Mouse (Mus musculus) neural tube, embryonic 12.5 days (tissue): ENCODE measurements around the gene AC124108.1. TPM values are rescaled to one million over a fixed set of nuclear protein-coding genes. Genes with fewer than 3 reads are reported as not detected.

ENCODE experiments used
- ATAC-seq: fragments of 200-750 bp; cut with Nextera tagmentation; 2 replicates; pipeline ENCODE4 v1.8.0; 2017; ENCODE audit warnings: low read depth, mild to moderate bottlenecking, moderate TSS enrichment, moderate library complexity; ENCODE audit not compliant: low FRiP score
- H3K27ac ChIP-seq: fragments of 300-500 bp; sonication (generic); 2 replicates; pipeline ENCODE4 v1.5.1; 2016
- H3K27me3 ChIP-seq: fragments of 300-500 bp; sonication (generic); replicated peaks from 2 replicates; pipeline ENCODE4 v1.6.1; 2016; ENCODE audit warnings: mild to moderate bottlenecking
- H3K36me3 ChIP-seq: fragments of 300-500 bp; sonication (generic); 2 replicates; pipeline ENCODE4 v1.6.1; 2016; ENCODE audit warnings: mild to moderate bottlenecking
- H3K4me1 ChIP-seq: fragments of 300-500 bp; sonication (generic); 2 replicates; pipeline ENCODE4 v1.6.1; 2016
- H3K4me2 ChIP-seq: fragments of 300-500 bp; sonication (generic); replicated peaks from 2 replicates; pipeline ENCODE4 v1.6.1; 2016; ENCODE audit warnings: mild to moderate bottlenecking
- H3K4me3 ChIP-seq: fragments of 300-500 bp; sonication (generic); 2 replicates; pipeline ENCODE4 v1.5.1; 2016
- H3K9ac ChIP-seq: fragments of 300-500 bp; sonication (generic); 2 replicates; pipeline ENCODE4 v1.6.1; 2016; ENCODE audit warnings: mild to moderate bottlenecking
- H3K9me3 ChIP-seq: fragments of 300-500 bp; sonication (generic); 2 replicates; pipeline ENCODE4 v1.6.1; 2016; ENCODE audit warnings: mild to moderate bottlenecking
- WGBS: fragments of 180-500 bp; shearing (Covaris S2); methylation state at CpG from one replicate; pipeline ENCODE4 v1.1.7; 2016; 5-methylcytosine and 5-hydroxymethylcytosine counted together
- polyA plus RNA-seq: library from polyadenylated mRNA; unstranded; fragments of >200 nt; fragmentation: Nextera tagmentation; extraction: Ambion mirVana; gene quantifications from 2 replicates; pipeline ENCODE4 v1.2.1, GENCODE M21; 2016

AC124108.1 gene
- polyA plus RNA-seq, 1 experiment from 2014 or later = 3.0 TPM

- H3K36me3 ChIP-seq = peaks cover 3% of the 10 kb centered on the region; the same call in 1 of the 2 replicates
- peaks cover 14% of the 10 kb centered on the region for H3K4me1 ChIP-seq
- no peaks in the 10 kb centered on the region for H3K9me3 ChIP-seq
- no peak overlapping the region for H3K4me3 ChIP-seq
- H3K4me2 ChIP-seq = no peak overlapping the region
- ATAC-seq = no peak
- no peak overlapping the region for H3K27ac ChIP-seq
- WGBS = 83% methylated on average over 3 of the region's 3 CpGs
- no peak overlapping the region for H3K9ac ChIP-seq
- 0 out of 2 replicates have a peak, but pooled peaks cover 9% of the 10 kb centered on the region for H3K27me3 ChIP-seq
These were observed 15.6 kb downstream of the AC124108.1 start for GRCm38 (mm10) chr1:132206828-132207227.

GRCm38 (mm10) chr1:132208154-132208553, 16.9 kb downstream of the AC124108.1 start:
- H3K9me3 ChIP-seq = no peaks in the 10 kb centered on the region
- no peak overlapping the region for H3K4me3 ChIP-seq
- H3K4me1 ChIP-seq = peaks cover 26% of the 10 kb centered on the region
- 14% methylated on average over 4 of the region's 4 CpGs for WGBS
- H3K4me2 ChIP-seq = no peak overlapping the region
- no peak for ATAC-seq
- peaks cover 3% of the 10 kb centered on the region; the same call in 1 of the 2 replicates for H3K36me3 ChIP-seq
- no peak overlapping the region for H3K27ac ChIP-seq
- H3K9ac ChIP-seq = no peak overlapping the region
- H3K27me3 ChIP-seq = 0 out of 2 replicates have a peak, but pooled peaks cover 9% of the 10 kb centered on the region

- peaks cover 31% of the 10 kb centered on the region for H3K4me1 ChIP-seq
- no peak overlapping the region for H3K27ac ChIP-seq
- H3K9me3 ChIP-seq = no peaks in the 10 kb centered on the region
- H3K27me3 ChIP-seq = 0 out of 2 replicates have a peak, but pooled peaks cover 9% of the 10 kb centered on the region
- H3K9ac ChIP-seq = no peak overlapping the region; the same call in 1 of the 2 replicates
- ATAC-seq = no peak
- H3K4me2 ChIP-seq = no peak overlapping the region
- H3K4me3 ChIP-seq = no peak overlapping the region
- peaks cover 2% of the 10 kb centered on the region; the same call in 1 of the 2 replicates for H3K36me3 ChIP-seq
- 45% methylated on average over 10 of the region's 10 CpGs for WGBS
These were observed 18.1 kb downstream of the AC124108.1 start for GRCm38 (mm10) chr1:132209400-132209799.

- Histone ChIP-seq H3K4me1 (peaks cover 31% of the 10 kb centered on the region), H3K36me3 (no peaks in the 10 kb centered on the region), H3K4me2 (no peak overlapping the region), H3K9ac (no peak overlapping the region), H3K27ac (no peak overlapping the region), H3K4me3 (no peak overlapping the region), H3K27me3 (0 out of 2 replicates have a peak, but pooled peaks cover 9% of the 10 kb centered on the region), H3K9me3 (no peaks in the 10 kb centered on the region)
- no peak for ATAC-seq
- 27% methylated on average over 7 of the region's 7 CpGs for WGBS
These were observed 19.7 kb downstream of the AC124108.1 start for GRCm38 (mm10) chr1:132210922-132211321.

GRCm38 (mm10) chr1:132211672-132212071, 20.4 kb downstream of the AC124108.1 start:
- H3K27ac ChIP-seq = no peak overlapping the region
- 0 out of 2 replicates have a peak, but pooled peaks cover 9% of the 10 kb centered on the region for H3K27me3 ChIP-seq
- peak overlapping the region; percentile 52; the same call in 1 of the 2 replicates for H3K4me2 ChIP-seq
- no peaks in the 10 kb centered on the region for H3K36me3 ChIP-seq
- no peak overlapping the region for H3K9ac ChIP-seq
- no peak for ATAC-seq
- peaks cover 31% of the 10 kb centered on the region for H3K4me1 ChIP-seq
- no peak overlapping the region for H3K4me3 ChIP-seq
- 43% methylated on average over 12 of the region's 12 CpGs for WGBS
- H3K9me3 ChIP-seq = no peaks in the 10 kb centered on the region

GRCm38 (mm10) chr1:132212218-132212617, 21.0 kb downstream of the AC124108.1 start:
- 6% methylated on average over 20 of the region's 20 CpGs for WGBS
- ATAC-seq = 0 out of 2 replicates have a peak, but pooled peaks have one; percentile 34
- H3K9me3 ChIP-seq = no peaks in the 10 kb centered on the region
- H3K36me3 ChIP-seq = no peaks in the 10 kb centered on the region
- H3K4me3 ChIP-seq = peak overlapping the region; percentile 14; the same call in 1 of the 2 replicates
- H3K4me1 ChIP-seq = peaks cover 31% of the 10 kb centered on the region
- H3K27me3 ChIP-seq = 0 out of 2 replicates have a peak, but pooled peaks cover 9% of the 10 kb centered on the region
- no peak overlapping the region for H3K9ac ChIP-seq
- no peak overlapping the region for H3K27ac ChIP-seq
- H3K4me2 ChIP-seq = peak overlapping the region; percentile 52

GRCm38 (mm10) chr1:132213076-132213475, 21.8 kb downstream of the AC124108.1 start:
- ATAC-seq = peak; percentile 58
- H3K27ac ChIP-seq = no peak overlapping the region
- 18% methylated on average over 6 of the region's 6 CpGs for WGBS

DNA sequence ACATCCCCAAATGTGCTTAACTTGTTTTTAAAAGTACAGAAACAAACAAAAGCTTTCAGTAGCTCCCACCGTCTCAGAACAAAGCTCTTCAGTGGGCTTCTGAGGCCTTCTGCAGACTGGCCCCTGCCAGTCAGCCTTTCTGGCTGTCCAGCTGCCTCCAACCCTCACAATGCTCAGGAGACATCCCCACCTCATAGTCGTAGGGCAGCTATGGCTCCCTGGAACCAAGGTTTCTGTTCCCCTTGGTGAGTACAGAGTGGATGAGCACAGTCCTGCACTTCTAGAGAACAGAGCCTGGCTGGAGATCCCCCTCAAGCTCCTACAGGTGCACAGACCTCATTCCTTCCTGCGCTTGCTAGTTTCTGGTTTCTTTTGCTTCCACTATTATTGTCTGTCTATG, 25.0 kb downstream of the AC124108.1 start:
- no peaks in the 10 kb centered on the region for H3K9me3 ChIP-seq
- peaks cover 18% of the 10 kb centered on the region for H3K4me1 ChIP-seq
- WGBS = 71% methylated on average over 3 of the region's 3 CpGs
- no peaks in the 10 kb centered on the region for H3K36me3 ChIP-seq
- 0 out of 2 replicates have a peak, but pooled peaks cover 2% of the 10 kb centered on the region for H3K27me3 ChIP-seq
- no peak overlapping the region for H3K9ac ChIP-seq
- H3K4me2 ChIP-seq = no peak overlapping the region
- H3K27ac ChIP-seq = no peak overlapping the region
- H3K4me3 ChIP-seq = no peak overlapping the region
- ATAC-seq = no peak

More at GRCm38 (mm10) chr1:132213076-132213475, 21.8 kb downstream of the AC124108.1 start:
- H3K9me3 ChIP-seq = no peaks in the 10 kb centered on the region
- no peaks in the 10 kb centered on the region for H3K36me3 ChIP-seq
- H3K4me2 ChIP-seq = no peak overlapping the region
- H3K27me3 ChIP-seq = 0 out of 2 replicates have a peak, but pooled peaks cover 9% of the 10 kb centered on the region
- H3K9ac ChIP-seq = no peak overlapping the region
- peaks cover 28% of the 10 kb centered on the region for H3K4me1 ChIP-seq
- no peak overlapping the region for H3K4me3 ChIP-seq

DNA sequence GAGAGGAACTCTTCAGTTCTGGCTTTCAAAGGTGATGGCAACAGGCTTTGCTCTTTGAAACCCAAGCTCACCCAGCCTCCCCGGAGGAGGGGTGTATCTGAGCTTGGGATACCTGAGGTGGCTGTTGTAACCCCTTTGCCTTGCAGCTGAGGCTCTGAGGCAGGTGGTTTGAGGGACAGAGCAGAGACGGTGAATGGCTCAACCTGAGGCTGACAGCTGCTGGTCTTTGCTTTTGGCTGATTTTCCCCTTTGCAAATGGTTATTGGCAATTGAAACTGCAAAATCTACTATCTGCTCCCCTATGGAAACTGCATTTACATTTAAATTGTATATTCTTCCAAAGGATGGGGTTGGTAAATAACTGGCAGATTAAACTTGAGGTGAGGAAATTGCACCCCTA, 30.4 kb downstream of the AC124108.1 start:
- Histone ChIP-seq H3K36me3 (no peaks in the 10 kb centered on the region), H3K4me1 (peaks cover 10% of the 10 kb centered on the region; the same call in 1 of the 2 replicates), H3K4me3 (no peak overlapping the region), H3K27ac (no peak overlapping the region), H3K9me3 (no peaks in the 10 kb centered on the region), H3K9ac (no peak overlapping the region), H3K4me2 (no peak overlapping the region), H3K27me3 (no peaks in the 10 kb centered on the region)
- no peak for ATAC-seq
- 46% methylated on average over 2 of the region's 2 CpGs for WGBS

- H3K27me3 ChIP-seq = no peaks in the 10 kb centered on the region
- H3K36me3 ChIP-seq = no peaks in the 10 kb centered on the region
- ATAC-seq = peak; percentile 82
- no peak overlapping the region for H3K9ac ChIP-seq
- no peak overlapping the region; the same call in 1 of the 2 replicates for H3K4me2 ChIP-seq
- WGBS = 23% methylated on average over 6 of the region's 6 CpGs
- no peaks in the 10 kb centered on the region for H3K9me3 ChIP-seq
- peaks cover 10% of the 10 kb centered on the region; the same call in 1 of the 2 replicates for H3K4me1 ChIP-seq
- no peak overlapping the region for H3K4me3 ChIP-seq
- no peak overlapping the region for H3K27ac ChIP-seq
These were observed 30.9 kb downstream of the AC124108.1 start for GRCm38 (mm10) chr1:132222166-132222565.

GRCm38 (mm10) chr1:132226297-132227080, 35.2 kb downstream of the AC124108.1 start:
- H3K9ac ChIP-seq = no peak overlapping the region
- no peaks in the 10 kb centered on the region for H3K36me3 ChIP-seq
- no peak overlapping the region for H3K27ac ChIP-seq
- H3K4me3 ChIP-seq = no peak overlapping the region
- no peak for ATAC-seq
- peaks cover 10% of the 10 kb centered on the region; the same call in 1 of the 2 replicates for H3K4me1 ChIP-seq
- 76% methylated on average over 12 of the region's 13 CpGs for WGBS
- no peaks in the 10 kb centered on the region; the same call in 1 of the 2 replicates for H3K27me3 ChIP-seq
- no peaks in the 10 kb centered on the region for H3K9me3 ChIP-seq
- no peak overlapping the region for H3K4me2 ChIP-seq

GRCm38 (mm10) chr1:132229667-132230066, 38.4 kb downstream of the AC124108.1 start, which contains the start of gene Gm10188:
Gene Gm10188, minus strand, starts transcription at chr1:132229767.
- Histone ChIP-seq H3K4me1 (peaks cover 6% of the 10 kb centered on the region; the same call in 1 of the 2 replicates), H3K9me3 (no peaks in the 10 kb centered on the region), H3K36me3 (no peaks in the 10 kb centered on the region), H3K9ac (0 out of 2 replicates have a peak within 1 kb of the TSS, but pooled peaks have one; percentile 0), H3K27ac (no peak within 1 kb of the TSS), H3K4me3 (no peak within 1 kb of the TSS), H3K27me3 (no peaks in the 10 kb centered on the region; the same call in 1 of the 2 replicates), H3K4me2 (no peak within 1 kb of the TSS)
- no peak for ATAC-seq
- WGBS = 82% methylated on average over 3 of the region's 3 CpGs
